Mouse (Mus musculus) layer of hippocampus, adult 18-20 months (tissue): ENCODE data around the gene P4ha1. TPM values are rescaled to one million over a fixed set of nuclear protein-coding genes. Genes with fewer than 3 reads are reported as not detected.

ENCODE experiments used
- DNase-seq, 2 experiments: peaks; one replicate each; pipeline ENCODE4 v3.0.0; 2022; ENCODE audit warnings: low spot score in 2 of 2
- total RNA-seq, 2 experiments: library from RNA; stranded (reverse); gene quantifications; 2 replicates each; pipeline ENCODE4 v1.2.3; 2021

P4ha1 gene
- total RNA-seq, 2 experiments from 2014 or later, result 58.3 to 63.9 TPM

DNA sequence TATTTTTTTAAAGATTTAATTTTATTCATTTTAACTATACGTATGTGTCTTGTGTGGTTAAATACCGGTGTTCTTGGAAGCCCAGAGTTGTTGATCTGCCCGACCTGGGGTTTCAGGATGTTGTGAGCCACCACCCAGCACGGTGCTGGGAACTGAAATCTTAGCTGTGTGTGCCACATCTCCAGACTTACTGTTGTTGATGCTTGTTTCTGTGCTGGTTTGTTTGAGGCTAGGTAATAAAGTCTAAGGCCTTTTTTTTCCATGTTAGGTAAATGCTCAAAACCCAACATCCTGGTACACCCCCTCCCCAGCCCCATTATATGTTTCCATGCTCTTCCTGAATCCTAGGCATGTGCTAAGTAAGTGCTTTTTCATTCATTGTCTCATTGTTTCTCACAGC, 825 bp upstream of the P4ha1 start:
- DNase-seq, result no peak

DNA sequence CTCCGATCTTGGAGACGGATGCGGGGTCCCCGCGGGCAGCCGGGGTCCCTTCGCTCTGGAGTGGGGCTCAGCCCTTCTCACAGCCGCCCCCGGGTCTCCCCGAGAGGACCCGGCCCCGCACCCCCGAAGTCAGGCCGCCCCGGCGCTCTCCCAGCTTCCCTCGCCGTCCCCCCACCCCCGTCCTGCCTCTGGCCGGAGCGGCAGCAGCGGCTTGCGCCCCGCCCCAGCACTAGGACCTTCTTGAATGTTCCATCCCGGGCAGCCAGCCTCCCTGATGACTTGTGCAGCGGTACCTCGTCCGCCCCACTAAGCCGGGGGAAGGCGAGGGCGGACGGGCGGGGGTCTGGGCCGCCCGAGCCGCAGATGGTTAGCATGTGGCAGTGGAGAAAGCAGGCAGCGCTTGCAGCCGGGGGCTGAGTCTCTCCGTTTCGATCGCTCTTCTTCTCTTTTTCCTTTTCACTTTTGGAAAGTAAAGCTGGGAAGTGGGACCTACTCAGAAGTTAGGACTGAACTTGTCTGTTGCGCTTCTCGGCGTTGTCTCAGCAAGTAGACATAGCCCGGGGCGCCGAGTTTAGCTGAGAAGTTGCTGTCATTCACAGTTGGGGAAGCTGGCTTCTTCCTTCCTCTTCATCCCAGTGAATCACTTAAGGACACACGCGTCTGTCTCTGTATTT, 529 bp downstream of the P4ha1 start:
- DNase-seq, result peak; percentile 59 to 75

DNA sequence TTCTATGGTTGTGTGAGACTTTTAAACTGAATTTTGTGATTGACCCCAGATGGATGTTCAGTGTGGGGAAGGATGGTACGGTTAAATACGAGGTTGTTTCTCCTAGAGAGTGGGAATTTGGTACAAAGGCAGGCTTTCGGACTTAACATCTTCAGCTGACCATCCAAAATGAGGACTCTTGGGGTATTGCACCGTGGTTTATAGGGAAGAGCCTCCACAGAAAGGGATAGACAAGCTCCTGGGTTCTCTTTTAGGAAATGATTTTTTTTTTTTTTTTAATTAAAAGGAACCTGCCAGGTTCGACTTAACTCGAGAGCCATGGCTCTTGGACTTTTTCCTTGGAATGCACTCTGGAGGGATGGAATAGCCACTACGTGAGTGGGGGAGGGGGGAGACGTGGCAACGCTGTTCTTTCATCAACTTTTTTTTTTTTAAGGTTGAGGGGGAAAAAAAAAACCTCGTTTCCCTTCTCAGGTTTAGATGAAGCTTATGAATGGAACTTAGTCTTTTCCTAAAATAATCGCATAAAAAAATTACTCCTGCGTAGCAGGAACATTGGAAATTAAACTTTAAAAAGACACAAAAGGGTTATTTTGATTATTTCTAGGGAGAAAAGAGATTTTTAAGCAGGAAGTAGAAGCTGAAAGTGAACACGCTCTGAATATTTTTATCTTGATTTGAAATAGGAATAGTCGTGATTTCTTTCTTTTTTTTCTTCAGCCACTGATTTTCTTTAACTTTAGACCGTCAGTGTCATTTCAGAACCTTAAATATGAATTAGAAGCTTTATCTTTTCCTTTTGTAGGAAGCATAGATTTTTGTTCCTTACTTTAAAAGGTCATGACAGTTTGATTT, 1.4 kb downstream of the P4ha1 start:
- DNase-seq, result no peak

DNA sequence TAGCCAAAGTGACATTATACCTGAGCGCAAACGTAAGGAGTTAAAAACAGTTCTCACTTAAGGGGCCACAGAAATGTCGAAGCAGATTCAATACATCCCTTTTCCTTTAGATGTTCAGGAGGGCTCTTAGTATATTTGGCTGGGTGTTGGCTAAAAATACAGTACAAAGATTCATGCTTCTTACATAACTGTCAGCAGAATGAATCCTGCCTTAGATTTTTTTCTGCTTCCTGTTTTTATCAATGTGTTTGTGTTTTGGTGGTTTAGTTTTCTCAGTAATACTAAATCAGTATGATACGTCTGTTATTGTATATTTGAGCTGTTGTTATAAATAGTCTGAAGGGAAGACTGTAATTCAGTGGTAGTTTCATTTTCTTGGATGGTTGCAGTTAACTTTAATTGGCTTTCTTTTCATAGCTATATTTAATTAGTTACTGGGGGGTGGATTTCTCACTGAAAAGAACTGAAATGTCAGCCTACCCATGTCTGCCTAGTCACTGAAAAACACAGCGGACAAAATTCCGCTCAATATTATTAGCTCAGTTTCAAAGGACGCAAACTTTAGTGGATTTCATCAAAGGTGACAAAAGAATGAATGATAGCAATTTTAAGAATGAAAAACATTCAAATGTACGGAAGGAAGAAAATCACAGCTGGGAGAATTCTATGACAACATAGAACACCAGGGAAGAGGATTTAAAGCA, 3.7 kb downstream of the P4ha1 start:
- DNase-seq, result no peak

DNA sequence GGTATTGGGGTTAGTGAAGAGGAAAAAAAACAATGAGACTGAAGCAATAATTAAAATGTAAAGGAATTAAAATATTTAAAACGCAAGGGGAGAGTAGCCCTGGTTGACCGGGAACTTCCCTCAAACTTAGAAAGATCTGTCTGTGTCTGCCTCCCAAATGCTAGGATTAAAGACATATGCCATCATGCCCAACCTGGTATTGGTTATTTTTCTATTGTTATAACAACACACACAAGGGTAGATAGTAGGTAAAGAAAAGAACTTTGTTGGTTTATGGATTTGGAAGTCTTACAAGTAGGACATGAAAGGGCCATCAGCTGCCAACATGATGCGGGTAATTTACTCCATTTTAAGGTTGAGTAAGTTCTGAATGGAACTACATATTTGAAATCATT, 4.2 kb downstream of the P4ha1 start:
- DNase-seq, result no peak

DNA sequence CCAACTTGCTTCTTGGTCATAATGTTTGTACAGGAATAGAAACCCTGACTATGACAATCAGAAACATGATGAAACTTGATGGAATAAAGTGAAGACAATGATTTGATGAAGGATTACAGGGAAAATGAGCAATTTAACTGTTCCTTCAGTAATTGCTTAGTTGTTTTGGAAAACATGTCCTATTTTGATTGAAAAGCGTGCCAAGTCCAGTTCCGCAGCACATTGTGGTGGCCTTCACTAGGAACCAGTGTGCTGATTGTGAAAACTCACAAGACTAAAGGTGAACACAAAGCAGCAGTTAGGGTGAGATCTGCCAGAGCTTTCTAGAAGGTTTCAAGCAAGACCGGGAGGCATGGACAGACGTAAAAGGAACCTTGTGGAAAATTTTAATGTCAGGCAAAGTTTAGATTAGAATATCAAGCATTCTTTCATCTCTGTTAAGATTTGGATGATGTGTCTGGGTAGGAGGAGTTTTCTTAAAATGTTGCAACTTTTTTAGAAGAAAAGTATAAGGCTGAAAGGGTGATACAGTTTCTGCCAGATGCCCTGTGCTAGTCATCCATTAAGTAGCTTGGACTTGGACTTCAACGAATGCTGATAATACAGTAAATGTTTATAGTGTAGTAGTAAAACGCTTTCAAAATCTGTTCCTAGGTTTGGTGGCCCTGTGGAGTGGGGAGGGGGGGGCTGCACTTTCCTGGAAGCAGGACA, 8.6 kb downstream of the P4ha1 start:
- no peak for DNase-seq

DNA sequence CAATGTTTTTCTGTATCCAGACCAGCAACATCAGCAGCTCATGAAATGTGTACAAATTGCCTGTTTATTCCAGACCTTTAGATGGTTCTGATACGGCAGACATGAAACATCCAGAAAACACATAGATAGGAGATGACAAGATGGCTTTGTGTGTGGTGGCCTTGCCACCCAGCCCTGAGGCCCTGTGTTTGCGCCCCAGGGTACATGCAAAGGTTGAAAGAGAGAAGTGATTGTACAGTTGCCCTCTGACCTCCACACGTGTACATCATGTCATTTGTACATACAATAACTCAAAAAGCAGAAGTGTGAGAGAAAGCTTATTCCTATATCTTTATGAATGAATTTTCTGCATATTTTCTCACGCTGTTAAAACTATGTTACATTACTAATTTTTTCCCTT, 10.3 kb downstream of the P4ha1 start:
- DNase-seq, result no peak

DNA sequence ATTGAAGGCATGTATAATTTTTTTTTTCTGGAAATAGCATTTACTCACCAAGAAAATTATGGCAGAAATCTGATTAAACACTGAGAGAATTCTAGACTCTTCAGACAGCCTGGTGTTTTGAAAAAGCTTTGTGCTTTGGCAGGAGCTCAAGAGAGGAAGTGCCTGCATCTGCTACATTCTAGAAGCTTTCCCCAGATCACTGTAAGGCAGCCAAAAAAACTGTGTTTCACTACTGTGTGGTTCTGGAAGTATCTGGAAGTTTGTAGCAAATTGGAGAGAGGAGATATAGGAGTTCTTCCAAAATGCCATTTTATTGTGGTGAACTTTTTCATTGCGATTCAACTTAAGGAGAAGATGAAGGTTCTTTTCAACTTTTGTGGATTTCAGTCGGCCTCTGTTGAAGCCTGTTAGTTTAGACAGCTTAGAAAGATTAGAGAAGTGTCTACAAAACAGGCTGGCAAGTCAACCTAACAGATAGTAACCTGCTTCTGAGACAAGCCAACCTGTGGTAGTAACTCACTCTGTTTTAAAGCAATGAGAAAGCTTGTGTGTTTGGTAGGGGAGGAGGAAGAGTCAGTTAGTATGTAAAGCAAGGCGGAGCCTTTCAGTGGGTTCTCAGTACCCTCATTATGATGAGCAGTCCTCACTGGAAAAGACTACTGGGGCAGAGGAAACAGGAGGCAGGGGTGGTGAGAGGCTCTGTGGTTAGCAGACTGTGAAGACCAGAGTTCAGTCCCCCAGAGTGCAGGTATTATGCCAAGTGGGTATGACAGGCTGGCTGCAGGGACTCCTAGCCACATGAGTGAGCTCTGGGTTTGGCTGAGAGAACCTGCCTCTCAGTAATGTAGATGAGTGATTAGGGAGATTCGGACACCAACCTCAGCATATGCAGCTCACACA, 12.1 kb downstream of the P4ha1 start:
- DNase-seq, result peak; percentile 68 to 88

DNA sequence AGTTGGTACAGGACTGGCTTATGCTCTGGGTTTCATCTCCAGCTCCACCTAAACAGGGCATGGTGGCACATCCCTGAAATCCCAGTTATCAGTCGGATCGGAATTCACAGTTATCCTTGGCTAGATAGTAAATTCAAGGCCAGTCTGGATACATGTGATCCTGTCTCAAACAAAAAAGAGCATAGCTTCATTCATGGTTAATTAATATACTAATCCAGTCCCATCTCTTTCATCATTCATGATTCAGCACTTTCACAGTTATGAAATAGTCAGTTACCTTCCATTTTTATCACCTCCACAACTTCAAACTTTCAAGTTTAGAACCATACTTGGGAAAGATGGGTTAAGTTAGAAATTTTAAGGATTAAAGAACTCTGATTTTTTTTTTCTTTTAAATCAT, 13.0 kb downstream of the P4ha1 start:
- no peak for DNase-seq

DNA sequence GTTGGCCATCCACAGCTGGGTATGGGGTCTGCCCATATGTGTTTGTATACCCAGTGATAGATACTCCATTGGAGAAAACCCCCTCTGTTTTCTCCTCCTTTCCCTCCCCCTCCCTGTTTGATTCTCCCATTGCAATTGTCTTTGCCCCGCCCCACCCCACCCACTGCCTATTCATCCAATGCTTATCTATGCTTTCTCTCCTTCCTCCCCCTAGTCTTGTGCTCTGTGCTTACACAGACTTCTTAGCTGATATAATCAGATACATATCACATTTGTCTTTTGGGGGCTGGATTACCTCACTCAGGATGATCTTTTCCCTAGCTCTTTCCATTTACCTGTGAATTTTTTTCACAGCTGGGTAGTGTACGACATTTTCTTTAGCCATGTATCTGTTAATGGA, 23.5 kb downstream of the P4ha1 start:
- no peak for DNase-seq

DNA sequence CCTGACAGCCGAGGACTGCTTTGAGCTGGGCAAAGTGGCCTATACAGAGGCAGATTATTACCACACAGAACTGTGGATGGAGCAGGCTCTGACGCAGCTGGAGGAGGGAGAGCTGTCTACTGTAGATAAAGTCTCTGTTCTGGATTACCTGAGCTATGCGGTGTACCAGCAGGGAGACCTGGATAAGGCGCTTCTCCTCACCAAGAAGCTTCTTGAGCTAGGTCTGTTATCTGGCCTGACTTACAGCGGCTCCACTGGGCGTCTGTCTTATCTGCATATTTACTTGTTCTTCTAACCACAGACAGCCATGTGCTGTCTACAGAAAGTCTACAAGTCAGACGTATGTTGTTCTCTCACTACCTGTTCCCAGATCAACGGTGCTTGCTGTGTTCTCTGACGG, 25.1 kb downstream of the P4ha1 start:
- no peak for DNase-seq

DNA sequence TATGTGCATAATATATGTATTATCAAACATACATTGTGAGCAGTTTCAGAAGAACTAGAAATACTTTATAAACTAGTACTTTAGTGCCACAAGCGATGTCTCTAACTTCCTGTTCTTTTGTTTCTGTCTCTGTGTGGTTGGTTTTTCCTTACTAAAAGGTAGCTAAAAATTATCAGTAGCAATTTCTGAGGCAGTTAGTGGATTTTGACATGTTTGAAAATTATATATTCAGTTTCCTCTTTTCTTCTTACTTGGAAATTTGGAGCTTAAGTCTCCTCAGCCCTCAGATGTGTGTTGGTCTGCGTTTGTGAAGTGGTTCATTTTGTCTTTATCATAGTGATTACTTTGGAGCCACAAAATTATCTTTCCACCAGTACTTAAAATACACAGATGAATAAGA, 26.4 kb downstream of the P4ha1 start:
- DNase-seq, result no peak

DNA sequence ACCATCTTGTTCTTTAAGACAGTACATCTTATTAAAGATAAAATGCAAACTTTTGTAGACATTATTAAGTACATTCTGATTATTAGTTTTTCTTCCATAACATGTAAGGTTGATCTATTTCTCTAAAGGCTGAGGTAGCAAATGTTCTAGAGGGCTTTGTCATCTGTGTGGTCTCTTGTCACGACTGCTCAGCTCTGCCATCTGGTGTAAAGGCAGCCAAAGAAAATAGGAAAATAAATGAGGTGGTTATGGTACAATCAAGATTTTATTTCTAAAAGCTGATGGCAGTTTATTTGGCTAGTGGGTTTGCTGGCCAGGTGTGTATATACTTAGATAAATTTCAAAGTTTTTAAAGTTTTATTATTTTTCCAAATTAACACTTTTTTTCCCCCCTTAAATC, 30.0 kb downstream of the P4ha1 start:
- peak in 1 of 2 experiments; percentile 32 for DNase-seq

DNA sequence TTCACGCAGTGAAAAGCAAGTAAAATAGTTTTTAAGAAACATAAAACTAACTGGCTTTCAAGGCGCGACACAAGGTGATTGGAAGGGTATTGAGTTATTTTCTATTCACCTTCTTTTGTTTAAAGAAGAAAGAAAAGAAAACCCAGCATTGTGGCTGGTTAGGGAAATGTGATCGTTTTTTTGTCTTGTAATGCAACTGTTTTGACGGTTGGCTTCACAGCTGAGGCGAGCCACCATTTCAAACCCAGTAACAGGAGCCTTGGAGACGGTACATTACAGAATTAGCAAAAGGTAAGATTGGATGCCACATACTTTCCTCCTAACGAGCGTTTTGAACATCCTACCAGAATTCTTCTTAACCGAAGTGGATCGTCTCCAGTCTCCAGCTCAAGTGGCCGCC, 31.0 kb downstream of the P4ha1 start:
- no peak for DNase-seq

DNA sequence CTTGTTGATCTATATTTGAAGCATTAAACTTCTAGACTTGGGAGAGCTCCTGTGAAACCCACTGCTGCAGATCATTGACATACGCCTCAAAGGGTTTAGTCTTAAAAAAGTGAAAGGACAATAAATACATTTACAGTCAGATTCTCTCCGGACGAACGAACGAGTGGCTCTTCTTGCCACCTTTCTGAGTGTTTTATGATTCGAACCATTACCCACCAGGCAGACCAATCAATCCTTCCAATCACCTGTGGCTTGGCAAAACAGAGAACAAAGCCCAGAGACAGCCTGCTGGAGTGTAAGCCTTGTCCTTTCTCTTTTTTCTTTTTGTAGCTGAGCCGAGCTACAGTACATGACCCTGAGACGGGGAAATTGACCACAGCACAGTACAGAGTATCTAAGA, 31.9 kb downstream of the P4ha1 start:
- DNase-seq, result no peak

DNA sequence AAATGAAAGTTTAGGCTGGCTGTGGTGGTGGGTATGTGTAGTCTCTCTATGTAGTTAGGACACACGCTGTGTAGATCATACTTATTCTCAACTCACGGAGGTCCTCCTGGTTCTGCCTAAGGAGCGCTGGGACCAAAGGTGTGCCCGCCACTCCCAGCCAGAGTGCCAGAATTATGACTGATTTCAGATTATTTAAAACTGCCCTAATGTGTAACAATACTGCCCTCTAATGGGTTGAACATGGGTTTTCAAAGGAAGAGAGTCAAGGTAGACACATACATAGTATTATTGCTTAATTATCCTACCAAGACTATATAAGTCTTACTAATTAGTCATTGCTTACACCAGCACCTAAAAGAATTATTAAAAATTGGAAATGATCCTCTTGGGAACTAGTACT, 35.6 kb downstream of the P4ha1 start:
- DNase-seq, result no peak

DNA sequence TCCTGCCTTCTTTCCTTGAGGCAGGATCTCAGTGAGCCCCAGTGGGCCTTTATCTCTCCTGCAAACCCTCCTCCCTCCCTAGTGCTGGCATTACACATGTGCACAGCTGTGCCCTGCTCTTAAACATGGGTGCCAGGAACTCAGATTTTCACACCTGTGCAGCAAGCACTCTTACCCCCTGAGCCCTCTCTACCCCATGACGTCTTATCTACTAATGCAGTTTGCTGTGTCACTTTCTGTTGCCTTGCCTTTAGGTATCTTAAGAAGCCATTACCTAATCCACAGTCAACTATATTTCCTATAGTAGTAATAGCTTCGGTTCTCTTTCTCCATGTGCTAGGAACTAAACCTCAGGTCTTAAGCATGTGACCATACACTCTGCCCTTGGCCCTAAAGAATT, 40.1 kb downstream of the P4ha1 start:
- no peak for DNase-seq

DNA sequence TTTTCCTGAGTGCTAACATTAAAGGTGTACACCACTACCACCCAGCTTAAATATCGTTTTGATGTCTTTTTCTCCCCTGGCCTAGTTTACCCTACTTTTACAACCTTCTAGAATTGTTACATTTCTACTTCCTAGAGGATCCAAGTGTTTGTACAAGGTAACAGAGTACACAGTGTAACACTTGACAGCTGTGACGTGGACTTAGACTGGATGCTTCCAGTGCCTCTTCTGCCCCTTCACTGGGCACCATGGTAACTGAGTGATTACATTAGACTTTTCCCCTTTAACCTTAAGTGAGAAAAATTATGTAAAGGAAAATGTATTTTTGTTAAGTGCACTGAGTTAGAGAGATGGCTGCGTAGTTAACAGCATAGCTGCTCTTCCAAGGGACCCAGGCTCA, 41.5 kb downstream of the P4ha1 start:
- no peak for DNase-seq

DNA sequence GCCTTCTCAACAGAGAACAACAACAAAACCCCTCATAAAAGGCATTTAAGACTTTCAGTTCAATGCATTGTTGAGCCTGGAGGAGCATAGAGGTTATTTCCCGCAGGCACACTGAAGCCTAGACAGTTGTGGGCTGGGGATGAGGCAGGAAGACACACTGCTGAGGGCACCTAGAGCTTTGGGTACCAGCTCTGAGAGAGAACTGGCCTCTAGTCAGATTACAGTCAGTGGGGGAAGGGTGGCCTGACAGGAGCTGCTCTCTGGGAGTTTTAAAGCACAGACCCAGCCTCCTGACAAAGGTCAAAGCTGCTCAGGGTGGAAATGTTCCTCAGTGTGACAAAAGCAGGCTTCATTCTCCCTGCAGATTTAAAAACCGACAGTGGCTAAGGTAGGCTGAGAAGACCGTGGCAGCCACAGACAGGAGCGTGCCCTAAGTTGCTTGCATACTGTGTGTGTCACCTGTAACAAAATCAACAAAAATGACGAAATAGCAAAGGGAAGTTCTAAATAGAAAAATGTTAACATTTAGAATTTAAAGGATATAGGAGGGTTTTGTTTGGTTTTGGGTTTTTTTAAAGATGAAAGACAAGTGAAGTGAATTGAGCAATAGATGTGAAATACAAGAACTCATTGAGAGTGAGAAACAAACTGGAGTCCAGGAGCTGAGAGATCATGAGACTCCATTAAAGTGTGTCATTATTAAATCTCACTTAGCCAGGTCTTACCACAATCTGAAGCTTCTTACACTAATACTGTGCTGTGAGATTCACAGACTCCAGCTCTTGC, 42.9 kb downstream of the P4ha1 start:
- no peak for DNase-seq

DNA sequence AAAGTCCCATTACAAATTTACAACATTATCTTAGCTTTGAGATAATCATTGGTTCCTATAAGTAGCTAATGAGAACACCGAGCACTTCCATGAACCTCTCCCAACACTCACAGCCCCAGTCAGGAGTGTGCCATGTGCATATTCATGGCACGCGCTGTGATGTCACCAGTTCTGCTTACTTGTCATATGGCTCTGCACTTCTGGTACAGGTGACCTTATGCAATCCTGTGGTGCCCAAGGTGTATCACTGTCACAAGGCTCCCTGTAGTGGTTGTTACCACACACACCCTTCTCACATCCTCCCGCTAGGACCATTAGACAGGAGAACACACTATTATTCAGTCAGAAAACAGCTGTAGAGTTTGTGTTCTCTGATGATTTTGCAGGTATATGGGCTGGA, 43.6 kb downstream of the P4ha1 start:
- no peak for DNase-seq
